Mouse (Mus musculus) layer of hippocampus, postnatal 10 days (tissue): ENCODE measurements around the gene Sept4. TPM values are rescaled to one million over a fixed set of nuclear protein-coding genes. Genes with fewer than 3 reads are reported as not detected.

Experiments
- DNase-seq, 2 experiments: peaks; one replicate each; pipeline ENCODE4 v3.0.0; 2021; ENCODE audit warnings: low spot score in 2 of 2
- total RNA-seq, 2 experiments: library from RNA; stranded (reverse); gene quantifications; 2 replicates each; pipeline ENCODE4 v1.2.3; 2021

Sept4 gene
- total RNA-seq, 2 experiments from 2014 or later, result 45.5 to 50.6 TPM

DNA sequence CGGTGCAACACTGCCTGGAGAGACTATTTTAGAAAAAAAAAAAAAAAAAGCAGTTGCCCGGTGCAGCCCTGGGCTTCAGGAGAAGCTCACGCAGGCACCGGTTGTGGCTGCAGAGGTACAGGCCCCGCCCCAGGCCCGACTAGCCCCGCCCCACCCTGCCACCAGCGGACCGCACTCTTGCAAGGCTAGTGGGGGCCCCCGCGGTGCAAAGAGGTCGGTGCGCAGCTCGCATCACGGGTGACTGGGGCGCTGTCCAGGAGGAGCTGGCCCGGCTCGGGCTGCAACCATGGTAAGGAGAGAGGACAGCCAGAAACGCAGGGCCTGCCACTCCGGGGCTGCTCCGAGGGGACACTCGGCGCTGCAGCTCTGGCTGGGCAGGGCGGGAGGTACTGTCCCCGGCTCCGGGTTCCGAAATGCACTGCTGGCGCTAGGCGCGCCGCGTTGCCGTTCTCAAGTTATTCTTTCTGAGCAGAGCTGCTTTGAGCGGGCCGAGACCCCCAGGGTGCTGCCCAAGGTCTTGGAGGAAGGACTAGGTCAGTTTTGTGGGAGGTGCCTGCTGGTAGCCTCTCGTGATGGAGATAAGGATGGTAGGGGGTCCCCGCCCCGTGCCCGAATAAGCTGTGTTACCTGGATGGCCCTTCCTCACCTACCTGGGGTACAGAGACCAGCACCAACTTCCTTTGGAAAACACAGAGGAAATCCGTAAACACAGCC, 9.7 kb downstream of the Sept4 start:
- peak; percentile 63 to 71 for DNase-seq

DNA sequence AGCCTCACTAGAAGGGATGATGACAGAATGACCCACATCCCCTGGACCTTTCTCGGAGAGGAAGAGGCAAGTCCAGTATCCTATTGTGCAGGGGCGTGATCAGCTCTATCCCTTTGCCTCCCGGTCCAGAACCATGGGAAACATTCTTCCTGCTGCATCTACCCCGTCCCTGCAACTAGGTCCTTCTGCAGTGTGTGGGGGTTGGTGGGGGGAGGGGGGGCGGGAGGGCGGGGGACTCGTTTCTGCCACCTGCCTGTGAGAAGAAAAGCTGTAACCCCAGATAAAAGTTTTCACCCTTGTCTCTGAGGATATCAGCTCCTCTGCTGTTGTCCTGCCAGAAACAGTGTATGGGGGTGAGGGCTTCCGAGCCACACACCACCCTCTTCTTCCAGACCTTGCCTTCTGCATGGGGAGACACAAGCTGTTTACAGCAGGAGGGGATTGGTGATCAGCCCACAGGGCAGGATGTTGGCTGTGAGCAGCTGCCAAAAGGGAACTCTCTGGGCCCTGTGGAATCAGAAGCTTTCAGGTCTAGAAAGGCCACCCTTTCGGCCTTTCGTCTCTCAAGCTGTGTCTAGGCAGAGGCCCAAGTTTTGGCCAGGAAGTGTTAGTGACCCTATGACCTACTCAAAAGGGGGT, 10.4 kb downstream of the Sept4 start:
- peak in 1 of 2 experiments; percentile 34 for DNase-seq

DNA sequence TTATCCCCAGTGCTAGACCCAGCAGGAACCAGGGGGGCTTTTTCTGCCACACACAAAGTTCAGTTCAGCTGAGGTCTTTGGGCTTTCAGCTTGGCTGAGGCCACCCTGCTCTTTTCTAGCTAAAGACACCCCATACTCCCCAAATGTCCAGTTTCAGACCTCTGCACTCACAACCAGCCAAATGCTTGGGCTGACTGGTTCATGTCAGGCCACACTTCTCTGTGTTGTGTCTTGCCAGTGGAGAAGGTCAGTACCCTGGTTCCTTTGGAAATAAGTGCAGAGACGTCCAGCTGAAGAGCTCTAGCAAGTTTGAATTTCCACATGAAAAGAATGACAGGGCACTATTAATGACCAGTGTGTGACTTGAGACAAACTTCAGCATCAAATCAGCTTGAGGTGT, 11.0 kb downstream of the Sept4 start:
- DNase-seq, result no peak

DNA sequence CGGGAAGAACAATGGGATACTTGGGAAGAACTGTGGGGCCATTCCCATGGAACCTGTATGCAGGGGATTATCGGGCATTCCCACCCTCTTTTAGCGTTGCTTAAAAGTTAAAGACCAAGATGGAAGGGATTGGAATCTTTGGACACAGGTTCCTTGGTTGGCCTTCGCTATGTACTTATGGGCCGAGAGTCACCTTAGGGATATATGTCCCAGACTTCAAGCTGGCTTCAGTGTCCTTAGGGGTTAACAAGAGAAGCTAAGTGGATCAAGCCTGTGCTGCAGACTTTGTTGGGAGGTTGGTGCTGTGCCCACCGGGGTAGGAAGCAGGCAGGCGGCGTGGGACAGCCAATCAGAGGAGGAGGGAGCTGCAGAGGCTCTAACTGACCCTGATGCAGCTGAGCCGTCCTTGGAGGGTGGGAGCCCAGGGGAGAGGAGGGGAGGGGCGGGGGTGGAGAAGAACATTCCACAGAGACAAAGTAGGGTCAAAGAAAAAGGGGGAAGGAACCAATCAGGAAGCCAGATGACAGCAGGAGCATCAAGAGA, 11.9 kb downstream of the Sept4 start:
- DNase-seq, result no peak

DNA sequence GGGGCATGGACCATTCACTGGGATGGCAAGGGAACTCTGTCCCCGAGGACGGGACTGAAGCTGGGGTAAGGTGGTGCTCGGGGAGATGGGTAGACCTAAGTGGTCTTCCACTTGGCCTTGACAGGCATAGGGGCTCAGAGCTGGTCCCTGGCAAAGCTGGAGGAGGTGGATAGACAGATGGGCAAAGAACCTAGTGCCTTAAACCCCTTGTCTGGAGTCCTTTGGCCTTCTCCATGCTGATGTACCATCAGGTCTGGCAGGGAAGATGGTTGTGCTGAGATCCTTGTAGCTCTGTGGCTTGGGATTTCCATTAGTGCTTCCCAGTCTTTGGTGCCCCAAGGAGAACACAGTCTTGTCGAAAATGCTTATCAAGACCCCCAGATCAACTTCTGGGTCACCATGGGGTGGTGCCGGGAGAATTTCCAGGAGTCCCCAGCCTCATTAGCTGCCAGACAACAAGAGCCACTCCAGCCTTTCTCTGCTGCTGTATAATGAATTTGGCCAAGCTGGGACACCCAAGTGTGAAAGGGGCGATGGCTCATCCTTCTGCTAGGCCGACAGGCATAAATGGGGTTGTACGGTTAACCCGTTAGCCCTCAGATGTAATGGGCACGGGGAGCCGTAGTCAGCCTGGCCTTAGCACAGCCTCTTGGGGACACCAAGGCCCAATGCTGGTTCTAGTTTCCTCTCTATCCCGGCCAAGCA, 12.6 kb downstream of the Sept4 start:
- DNase-seq, result no peak

DNA sequence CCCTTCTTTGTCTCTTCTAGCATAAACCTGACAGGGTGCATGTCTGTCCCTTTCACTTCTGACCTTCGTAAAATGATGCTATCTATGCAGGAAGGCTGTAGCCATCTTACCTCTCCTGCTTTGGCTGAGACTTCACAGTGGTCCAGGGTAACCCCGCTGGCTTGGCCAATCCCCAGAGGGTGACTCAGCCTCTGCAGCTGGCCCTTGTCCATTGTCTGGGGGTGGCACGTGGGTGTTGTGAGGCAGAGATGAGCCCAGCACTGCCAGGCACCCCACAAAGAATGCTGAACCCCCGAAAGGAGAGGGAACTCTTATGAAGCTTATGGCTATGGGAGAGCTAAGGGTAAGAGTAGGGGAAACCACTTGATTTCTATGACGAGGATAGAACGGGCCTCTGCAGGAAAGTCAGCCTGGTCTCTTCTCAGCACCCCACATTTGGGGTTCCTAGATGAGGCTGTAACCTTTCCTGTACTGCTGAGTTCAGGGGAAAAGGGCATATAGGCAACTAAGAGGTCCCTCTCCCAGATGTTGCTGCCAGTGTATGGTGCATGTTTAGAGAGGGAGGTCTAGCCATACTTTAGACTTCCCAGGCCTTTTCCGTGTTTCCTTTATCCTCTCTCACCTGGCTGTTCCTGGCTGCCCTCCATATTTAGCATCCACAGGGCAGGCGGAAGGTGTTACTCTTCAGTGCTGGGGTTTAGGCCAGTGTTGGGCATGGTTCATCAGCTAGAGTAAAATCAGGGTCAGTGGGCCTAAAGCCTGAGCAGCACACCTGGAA, 13.4 kb downstream of the Sept4 start:
- no peak for DNase-seq

DNA sequence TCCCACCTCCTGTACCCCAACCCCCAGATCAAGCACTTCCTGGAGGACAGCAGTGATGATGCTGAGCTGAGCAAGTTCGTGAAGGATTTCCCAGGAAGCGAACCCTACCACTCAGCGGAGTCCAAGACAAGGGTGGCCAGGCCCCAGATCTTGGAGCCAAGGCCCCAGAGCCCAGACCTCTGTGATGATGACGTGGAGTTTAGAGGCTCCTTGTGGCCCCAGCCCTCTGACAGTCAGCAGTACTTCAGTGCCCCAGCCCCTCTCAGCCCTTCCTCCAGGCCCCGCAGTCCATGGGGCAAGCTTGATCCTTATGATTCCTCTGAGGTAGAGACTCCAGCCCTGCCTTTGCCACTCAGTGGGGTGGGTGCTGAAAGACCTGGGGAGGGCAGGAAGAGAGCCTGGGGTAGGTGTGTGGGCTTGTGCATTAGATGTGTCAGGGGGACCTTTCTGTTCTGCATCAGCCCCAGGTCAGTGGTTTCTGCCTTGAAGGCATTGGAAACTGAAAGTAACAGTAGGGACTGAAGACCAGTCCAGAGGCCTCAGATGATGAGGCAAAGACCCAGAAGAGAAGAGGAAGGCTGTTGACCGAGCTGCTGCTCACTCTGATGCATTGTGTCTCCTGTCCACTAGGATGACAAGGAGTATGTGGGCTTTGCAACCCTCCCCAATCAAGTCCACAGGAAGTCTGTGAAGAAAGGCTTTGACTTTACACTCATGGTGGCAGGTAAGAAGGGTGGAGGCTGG, 14.8 kb downstream of the Sept4 start:
- DNase-seq, result no peak

DNA sequence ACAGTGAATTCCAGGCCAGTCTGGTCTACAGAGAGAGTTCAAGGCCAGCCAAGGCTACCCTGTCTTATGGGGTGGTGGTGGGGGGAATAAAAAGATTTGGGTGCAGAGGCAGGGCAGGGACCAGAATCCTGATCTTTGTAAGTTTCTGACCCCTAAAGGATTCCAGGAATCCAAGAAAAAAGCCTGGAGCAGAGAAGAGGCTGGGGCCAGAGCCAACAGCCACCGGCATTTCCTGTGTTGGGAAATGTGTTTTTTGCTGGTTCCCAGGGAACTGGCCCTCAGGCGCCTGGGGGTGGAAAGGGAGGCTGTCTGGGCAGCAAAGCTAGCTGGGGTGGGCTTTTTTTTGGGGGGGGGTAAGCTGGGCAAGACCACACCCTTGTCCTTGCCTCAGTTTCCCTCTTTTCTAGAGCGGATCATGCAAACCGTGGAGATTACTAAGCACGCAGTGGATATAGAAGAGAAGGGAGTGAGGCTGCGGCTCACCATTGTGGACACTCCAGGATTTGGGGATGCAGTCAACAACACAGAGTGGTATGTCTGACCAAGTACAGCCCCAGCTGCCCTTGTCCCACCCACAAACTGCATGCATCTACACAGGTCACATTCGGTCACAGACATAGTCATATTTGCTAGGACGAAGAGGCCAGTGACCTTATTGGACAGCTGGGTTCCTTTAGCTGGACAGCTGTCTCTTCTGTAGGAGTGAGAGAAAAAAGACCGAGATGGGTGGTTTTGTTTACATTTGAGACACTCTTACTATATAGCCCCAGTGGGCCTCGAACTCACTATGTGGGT, 16.2 kb downstream of the Sept4 start:
- no peak for DNase-seq

DNA sequence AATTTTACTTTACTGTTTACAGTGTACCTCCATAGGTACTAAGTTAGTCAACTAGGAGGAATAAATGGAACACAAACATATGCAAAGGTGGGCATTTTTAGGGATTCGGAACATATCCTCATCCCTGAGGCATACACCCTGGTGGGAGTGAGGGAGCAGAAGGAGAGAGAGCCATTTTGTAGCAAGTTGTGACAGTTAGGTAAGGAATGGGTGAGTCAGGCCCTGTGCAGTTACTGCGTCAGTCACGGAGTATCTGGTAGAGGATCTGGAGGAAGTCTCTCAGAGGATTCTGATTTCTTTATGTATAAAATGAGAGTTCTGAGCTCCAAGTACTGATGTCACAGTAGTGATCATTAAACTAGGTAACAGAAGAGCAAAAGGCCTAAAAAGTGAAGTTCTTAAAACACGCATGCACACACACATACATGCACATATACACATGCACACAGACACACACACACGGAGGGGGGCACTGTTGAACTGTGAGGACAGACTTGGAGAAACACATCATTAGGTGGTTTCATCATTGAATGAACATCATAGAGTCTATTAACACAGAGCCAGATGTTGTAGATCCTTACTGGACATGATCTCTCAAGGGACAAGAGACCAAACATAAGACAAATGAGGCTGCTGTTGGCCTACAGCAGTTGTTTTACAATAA, 18.6 kb downstream of the Sept4 start:
- DNase-seq, result no peak

DNA sequence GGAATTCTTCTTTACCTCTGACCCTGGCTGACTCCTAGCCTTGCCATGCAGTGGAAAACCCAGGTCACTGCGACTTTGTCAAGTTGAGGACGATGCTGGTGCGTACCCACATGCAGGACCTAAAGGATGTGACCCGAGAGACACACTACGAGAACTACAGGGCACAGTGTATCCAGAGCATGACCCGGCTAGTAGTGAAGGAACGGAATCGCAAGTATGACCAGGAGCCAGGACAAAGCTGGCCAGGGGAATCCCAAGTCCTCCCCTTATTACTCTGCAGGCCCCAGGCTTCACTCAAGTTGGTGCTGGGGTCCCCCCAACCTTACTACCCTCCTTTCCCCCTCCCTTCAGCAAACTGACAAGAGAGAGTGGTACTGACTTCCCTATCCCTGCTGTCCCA, 20.9 kb downstream of the Sept4 start:
- no peak for DNase-seq

DNA sequence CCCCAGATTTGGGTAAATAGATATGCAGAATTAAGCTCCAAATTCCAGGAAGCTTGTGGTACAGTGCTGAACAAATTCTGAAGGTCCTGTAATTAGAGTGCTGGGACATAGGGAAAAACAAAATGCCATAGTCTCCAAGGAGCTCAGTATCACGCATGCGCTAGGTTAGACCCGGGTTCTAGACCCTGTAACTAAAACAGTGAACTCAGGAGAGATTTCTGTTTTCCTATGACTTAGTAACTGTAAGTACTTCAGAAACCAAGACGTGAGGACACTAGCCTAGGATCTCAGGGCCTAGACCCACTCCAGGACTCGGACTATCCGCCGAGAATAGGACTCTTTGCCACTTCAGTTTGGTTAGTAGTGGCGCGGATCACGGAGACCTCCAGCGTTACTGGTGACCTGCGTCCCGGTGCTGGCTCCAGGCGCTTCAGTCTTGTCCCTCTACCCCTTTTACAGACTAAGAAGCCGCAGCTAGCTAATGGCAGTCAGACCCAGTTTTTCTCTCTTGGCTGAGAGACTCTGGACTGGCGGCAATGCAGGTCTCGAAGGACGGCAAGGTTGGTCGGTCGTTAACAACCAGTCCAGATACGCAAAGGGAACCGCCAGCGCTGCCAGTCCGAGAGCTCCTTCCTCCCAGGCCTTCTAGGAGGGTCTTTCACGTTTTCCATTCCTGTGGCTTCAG, 22.3 kb downstream of the Sept4 start:
- DNase-seq, result peak; percentile 40 to 60

DNA sequence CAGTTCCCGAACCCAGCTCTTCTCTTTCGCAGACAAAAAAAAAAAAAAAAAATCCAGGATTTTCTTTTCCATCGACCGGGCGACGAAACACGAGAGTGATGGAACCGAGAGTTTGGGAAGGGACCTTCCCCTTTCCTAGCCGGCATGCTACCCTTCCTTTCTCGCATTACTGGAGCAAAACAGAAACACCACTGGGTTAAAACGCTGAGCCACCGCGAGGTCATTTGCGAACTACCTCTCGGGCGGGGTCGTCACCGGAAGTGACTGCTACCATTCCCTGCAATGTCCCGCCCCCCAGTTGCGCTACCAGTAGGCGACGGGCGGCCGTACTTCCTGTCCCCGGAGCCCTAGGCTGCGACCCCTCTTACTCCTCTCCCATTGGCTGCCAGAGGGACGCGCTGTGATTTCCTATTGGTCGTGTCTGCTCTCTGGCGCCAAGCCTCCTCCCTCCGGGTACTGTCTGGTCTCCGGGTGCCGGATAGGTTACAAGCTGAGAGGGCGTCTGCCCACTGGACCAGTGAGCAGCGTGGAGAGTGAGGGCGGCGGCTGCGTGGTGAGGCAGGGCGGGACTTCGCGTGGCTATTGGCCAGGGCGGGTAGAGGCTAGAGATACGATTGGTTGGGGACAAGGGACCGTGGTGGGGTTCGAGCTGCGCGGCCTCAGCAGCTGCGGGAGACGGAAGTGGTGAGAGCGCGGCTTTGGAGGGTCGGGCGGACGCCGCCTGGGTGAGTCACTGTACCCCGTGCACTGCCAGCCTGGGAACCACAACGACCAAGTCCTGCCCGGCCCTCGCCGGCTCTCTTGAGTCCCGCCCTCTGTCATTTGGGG, 23.0 kb downstream of the Sept4 start, which contains the start of gene Mtmr4:
Gene Mtmr4 (plus strand): TSS at position 637 of the 828 bp plus-strand sequence.
- DNase-seq, result peak; percentile 99

DNA sequence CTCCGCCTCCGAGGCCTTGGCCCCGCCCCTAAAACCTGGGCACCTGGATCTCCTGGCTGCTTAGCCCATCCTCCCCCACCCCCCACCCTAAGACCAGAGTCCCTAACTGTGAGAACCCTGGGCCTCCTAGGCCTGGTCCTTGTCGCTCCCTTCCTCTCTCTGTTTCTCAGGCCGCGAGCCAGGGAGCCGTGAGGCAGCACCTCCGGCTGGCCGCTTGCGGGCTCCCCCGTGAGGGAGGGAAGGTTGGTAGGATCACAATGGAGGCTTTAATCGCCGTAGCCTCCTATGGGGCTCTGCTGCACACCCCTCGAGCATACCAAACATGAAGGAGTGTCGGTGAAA, 23.6 kb downstream of the Sept4 start:
- no peak for DNase-seq

DNA sequence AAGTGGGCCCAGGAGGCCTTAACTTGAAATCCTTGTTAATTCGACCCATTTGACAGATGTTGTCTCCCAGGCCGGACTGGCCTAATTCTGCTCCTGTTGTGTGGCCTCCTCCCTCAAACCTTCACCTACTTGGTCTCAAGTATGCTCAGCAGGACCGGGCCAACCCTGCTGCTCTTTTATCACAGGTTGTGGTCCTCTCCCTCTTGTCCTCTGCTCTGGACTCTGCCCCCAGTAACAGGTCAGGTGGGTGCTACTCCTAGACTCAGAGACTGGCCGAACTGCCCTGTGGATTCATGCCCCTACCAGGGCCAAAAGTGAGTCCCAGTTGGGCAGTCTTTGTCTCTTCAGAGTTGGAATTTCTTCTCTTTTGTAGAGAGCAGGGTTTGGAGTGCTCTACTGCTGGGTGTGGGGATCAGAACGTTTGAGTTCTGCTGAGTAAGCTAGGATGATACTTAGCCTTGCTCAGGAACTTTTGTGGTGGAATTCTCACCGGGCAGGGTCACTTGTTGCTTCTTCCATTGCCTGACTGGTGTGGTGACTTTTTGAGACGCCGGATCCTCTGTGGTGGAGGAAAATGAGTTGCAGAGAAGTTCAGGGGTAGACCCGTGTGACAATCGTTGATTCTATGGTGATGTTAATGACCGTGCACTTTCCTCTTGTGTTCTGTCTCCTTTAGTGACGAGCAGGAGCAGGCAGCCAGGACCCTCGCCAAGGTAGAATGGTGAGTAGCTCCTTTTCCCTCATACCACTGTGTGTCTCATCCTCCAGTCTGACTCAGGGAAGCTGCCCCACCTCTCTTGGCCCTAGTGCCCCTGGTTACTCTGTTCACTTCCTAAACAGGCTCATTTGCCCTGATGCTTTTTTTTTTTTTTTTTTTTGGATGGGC, 24.3 kb downstream of the Sept4 start:
- DNase-seq, result no peak

DNA sequence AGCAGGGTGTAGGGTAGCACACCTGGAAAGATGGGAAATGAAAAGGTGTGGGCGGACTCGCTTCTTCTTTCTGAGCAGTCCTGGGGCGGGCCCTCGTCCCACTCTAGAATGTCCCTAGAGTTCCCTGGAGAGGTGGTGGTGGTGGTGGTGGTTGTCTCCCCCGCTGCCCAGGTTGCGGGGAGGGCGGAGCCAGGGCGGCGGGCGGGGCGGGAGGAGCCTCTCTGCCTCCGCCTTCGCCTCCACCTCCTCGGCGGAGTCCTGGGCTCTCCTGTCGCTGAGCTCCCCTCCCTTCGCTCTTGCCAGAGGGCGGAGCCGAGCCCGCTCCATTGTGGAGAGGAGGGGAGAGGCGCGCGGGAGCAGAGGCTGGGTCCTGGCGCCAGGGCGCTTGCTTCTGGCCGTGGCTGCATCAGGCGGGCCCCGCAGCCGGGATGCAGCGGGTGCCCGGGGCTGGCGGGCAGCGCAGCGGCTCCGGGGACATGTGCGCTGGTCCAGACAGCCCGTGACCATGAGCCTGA, 26.7 kb downstream of the Sept4 start:
- DNase-seq, result peak; percentile 70 to 84

DNA sequence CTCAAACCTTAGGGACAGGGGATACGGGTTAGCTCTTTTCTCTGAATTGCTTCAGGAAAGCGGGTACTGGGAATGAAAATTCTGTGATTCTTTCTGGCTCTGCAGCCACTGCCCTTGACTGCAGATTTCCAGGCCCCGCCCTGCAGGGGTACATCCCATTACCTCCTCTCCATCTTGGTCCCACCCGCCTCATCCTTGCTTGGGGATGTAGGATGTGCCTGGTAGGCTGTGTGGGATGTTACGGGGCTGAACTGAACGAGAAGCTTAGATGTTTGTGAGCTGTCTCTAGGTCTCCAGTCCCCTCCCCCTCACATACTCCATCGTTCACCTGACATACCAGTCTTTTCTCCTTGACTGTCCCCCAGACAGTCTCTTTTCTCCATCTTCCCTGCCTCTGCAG, 27.3 kb downstream of the Sept4 start:
- DNase-seq, result peak in 1 of 2 experiments; percentile 29

DNA sequence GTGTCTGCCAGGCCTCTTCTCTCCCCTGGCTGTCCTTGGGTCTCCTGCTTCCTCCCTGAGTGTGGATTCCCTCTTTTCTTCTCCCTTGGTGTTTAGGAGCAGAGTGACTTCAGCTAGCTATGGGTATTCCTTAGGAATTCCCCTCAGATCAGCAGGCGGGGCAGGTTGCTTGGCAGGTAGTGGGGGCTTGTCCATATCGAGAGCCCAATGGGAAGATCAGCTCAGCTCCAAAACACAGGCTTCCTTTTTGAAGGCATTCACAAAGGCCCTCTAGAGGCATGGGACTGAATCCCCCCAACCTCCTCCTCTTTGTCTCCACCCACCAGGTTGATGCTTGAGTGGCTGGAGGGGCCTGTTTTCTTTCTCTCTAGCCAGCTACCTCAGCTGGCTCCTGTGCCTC, 27.8 kb downstream of the Sept4 start:
- DNase-seq, result no peak
